Mouse (Mus musculus) neural tube, embryonic 13.5 days (tissue): Measurements from ENCODE around the gene Masp2. TPM values are rescaled to one million over a fixed set of nuclear protein-coding genes. Genes with fewer than 3 reads are reported as not detected.

Experiments
- ATAC-seq: fragments of 200-750 bp; cut with Nextera tagmentation; 2 replicates; pipeline ENCODE4 v1.8.0; 2017; ENCODE audit warnings: low read depth, mild to moderate bottlenecking, moderate TSS enrichment, moderate library complexity
- H3K27ac ChIP-seq: fragments of 300-500 bp; sonication (generic); replicated peaks from 2 replicates; pipeline ENCODE4 v1.5.1; 2015; ENCODE audit warnings: moderate library complexity, mild to moderate bottlenecking, inconsistent platforms
- H3K27me3 ChIP-seq: fragments of 300-500 bp; sonication (generic); 2 replicates; pipeline ENCODE4 v1.6.1; 2015; ENCODE audit warnings: mild to moderate bottlenecking, inconsistent platforms
- H3K36me3 ChIP-seq: fragments of 300-500 bp; sonication (generic); 2 replicates; pipeline ENCODE4 v1.6.1; 2015; ENCODE audit warnings: mild to moderate bottlenecking, inconsistent platforms
- H3K4me1 ChIP-seq: fragments of 300-500 bp; sonication (generic); replicated peaks from 2 replicates; pipeline ENCODE4 v1.6.1; 2015; ENCODE audit warnings: inconsistent platforms
- H3K4me2 ChIP-seq: fragments of 300-500 bp; sonication (generic); 2 replicates; pipeline ENCODE4 v1.6.1; 2015; ENCODE audit warnings: inconsistent platforms, mild to moderate bottlenecking, moderate library complexity
- H3K4me3 ChIP-seq: fragments of 300-500 bp; sonication (generic); 2 replicates; pipeline ENCODE4 v1.5.1; 2015; ENCODE audit warnings: mild to moderate bottlenecking, inconsistent platforms
- H3K9ac ChIP-seq: fragments of 300-500 bp; sonication (generic); 2 replicates; pipeline ENCODE4 v1.6.1; 2015; ENCODE audit warnings: moderate library complexity, mild to moderate bottlenecking, inconsistent platforms
- H3K9me3 ChIP-seq: fragments of 300-500 bp; sonication (generic); 2 replicates; pipeline ENCODE4 v1.6.1; 2016; ENCODE audit warnings: inconsistent platforms
- WGBS: fragments of 180-500 bp; shearing (Covaris S2); methylation state at CpG from one replicate; pipeline ENCODE4 v1.1.7; 2015; 5-methylcytosine and 5-hydroxymethylcytosine counted together
- polyA plus RNA-seq: library from polyadenylated mRNA; unstranded; fragments of >200 nt; fragmentation: Nextera tagmentation; extraction: Ambion mirVana; gene quantifications from 2 replicates; pipeline ENCODE4 v1.2.1, GENCODE M21; 2015

Gene Masp2
- polyA plus RNA-seq, 1 experiment from 2014 or later: 1.1 TPM

DNA sequence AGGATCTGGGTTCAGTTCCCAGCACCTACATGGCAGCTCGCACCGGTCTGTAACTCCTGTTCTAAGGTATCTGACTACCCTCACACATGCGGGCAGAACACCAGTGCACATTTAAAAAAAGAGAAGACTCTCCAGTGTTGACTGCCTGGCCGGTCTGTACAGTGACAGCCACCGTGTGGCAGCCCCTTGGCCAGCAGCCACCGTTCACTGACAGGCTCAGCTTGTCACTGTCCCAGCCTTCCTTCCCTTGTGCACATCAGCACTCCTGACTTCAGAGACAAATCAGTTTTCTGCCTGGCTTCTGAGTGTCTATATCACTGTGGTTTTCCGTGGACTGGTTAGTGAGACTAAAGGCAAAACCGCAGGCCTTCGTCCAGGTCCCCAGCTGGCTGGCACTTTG, 13.6 kb upstream of the Masp2 start:
- Histone ChIP-seq H3K4me2 (no peak overlapping the region), H3K4me3 (no peak overlapping the region), H3K27ac (no peak overlapping the region), H3K36me3 (peaks cover 8% of the 10 kb centered on the region), H3K4me1 (peaks cover 19% of the 10 kb centered on the region), H3K9me3 (no peaks in the 10 kb centered on the region), H3K9ac (peak overlapping the region; percentile 22; the same call in 1 of the 2 replicates), H3K27me3 (no peaks in the 10 kb centered on the region)
- ATAC-seq: no peak
- 82% methylated on average over 9 of the region's 9 CpGs for WGBS

GRCm38 (mm10) chr4:148589565-148589964, 12.8 kb upstream of the Masp2 start:
- Histone ChIP-seq H3K27ac (no peak overlapping the region), H3K27me3 (no peaks in the 10 kb centered on the region), H3K9ac (no peak overlapping the region), H3K4me3 (no peak overlapping the region), H3K9me3 (no peaks in the 10 kb centered on the region), H3K4me1 (peaks cover 19% of the 10 kb centered on the region), H3K36me3 (peaks cover 16% of the 10 kb centered on the region), H3K4me2 (no peak overlapping the region)
- WGBS: 53% methylated on average over 7 of the region's 8 CpGs
- no peak for ATAC-seq

DNA sequence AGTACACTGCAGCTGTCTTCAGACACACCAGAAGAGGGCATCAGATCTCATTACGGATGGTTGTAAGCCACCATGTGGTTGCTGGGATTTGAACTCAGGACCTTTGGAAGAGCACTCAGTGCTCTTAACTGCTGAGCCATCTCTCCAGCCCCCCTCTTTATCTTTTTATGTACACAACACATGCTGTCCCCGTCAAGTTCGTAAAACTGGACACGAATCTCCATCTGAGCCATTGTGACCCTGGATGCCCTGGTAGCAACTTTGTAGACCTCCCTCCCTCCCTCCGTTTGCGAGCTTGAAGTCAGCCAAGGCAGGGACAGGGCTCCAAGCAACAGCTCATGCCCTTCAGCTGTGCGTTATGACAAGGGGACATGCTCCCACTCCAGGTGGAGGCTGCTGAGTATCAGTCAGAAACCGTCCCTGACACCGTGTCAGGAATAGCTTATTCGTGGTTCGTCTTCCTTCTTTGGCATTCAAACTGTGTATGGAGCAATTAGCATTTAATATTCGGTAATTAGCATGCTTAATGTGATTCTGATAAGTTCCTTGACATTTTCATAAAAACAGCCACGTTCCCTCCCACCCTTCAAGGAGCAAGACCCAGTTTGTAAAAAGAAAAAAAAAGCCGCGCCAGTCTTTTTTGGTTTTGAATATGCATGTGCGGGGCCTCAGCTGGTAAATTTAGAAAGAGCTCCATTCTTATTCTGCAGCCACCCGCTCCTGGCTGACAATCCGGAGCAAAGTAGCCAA, 11.8 kb upstream of the Masp2 start:
- peaks cover 19% of the 10 kb centered on the region for H3K4me1 ChIP-seq
- H3K4me3 ChIP-seq: peak overlapping the region; percentile 90
- H3K27me3 ChIP-seq: no peaks in the 10 kb centered on the region
- H3K4me2 ChIP-seq: peak overlapping the region; percentile 87
- 0 out of 2 replicates have a peak, but pooled peaks have one; percentile 12 for ATAC-seq
- peaks cover 26% of the 10 kb centered on the region for H3K36me3 ChIP-seq
- 7% methylated on average over 18 of the region's 18 CpGs for WGBS
- H3K9me3 ChIP-seq: no peaks in the 10 kb centered on the region
- peak overlapping the region; percentile 67 for H3K9ac ChIP-seq
- peak overlapping the region; percentile 82 for H3K27ac ChIP-seq

DNA sequence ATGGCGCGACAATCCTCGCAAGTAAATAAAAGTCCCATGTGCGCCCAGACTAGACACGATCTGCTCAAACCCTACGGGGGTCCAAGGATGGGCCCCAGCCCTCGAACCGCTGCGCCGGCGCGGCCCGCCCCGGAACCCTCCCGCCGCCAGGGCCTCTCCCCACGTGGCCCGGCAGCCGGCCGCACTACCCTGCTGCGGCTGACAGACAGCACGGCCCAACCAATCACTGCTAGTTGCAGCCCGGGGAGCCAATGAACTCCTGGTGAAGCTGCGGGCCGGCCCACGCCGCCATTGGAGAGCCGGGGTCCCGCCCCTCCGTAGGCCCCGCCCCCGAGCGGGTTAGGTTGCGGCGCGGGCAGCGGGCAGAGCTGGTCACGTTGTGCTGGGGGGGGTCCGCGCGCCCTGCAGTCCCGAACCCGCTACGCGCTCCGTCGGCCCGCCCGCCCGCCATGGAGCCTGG, 11.2 kb upstream of the Masp2 start, which contains the start of gene Srm:
TSS of gene Srm (plus strand) at position 333 of the 460 bp plus-strand sequence.
- under 1% methylated on average over 30 of the region's 50 CpGs for WGBS
- Histone ChIP-seq H3K36me3 (peaks cover 32% of the 10 kb centered on the region), H3K27ac (peak within 1 kb of the TSS; percentile 82), H3K4me2 (peak within 1 kb of the TSS; percentile 87), H3K27me3 (no peaks in the 10 kb centered on the region), H3K9ac (peak within 1 kb of the TSS; percentile 89), H3K4me1 (peaks cover 19% of the 10 kb centered on the region), H3K4me3 (peak within 1 kb of the TSS; percentile 90), H3K9me3 (no peaks in the 10 kb centered on the region)
- ATAC-seq: peak; percentile 99

DNA sequence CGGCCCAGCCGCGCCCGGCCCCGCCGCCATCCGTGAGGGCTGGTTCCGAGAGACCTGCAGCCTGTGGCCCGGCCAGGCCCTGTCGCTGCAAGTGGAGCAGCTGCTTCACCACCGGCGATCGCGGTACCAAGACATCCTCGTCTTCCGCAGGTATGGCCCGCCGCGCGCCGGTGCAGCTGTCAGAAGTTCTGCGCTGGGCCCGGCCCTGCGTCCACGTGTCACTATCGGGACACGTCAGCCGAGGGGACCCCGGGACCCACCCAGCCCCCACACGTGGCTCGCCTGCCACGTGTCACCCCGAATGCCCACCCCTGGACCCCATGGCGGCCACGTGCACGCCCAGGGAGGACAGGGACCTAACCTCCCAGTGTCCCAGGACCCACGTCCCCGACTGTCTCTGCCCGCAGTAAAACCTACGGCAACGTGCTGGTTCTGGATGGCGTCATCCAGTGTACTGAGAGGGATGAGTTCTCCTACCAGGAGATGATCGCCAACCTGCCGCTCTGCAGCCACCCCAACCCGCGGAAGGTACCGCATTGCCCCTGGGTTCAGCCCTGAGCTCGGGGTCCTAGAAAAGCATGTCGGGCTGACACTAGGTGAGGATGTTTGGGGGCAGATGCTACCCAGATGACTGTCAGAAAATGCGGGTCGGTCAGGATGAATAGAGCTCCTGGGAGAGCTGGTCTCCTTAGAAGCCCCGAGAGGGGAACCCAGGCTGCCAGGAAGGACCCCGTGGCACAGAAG, 10.5 kb upstream of the Masp2 start:
- Histone ChIP-seq H3K27ac (peak overlapping the region; percentile 67), H3K9ac (peak overlapping the region; percentile 89), H3K4me1 (peaks cover 19% of the 10 kb centered on the region), H3K36me3 (peaks cover 38% of the 10 kb centered on the region), H3K4me3 (peak overlapping the region; percentile 90), H3K4me2 (peak overlapping the region; percentile 87), H3K27me3 (no peaks in the 10 kb centered on the region), H3K9me3 (no peaks in the 10 kb centered on the region)
- WGBS: under 1% methylated on average over 51 of the region's 53 CpGs
- peak; percentile 71 for ATAC-seq

DNA sequence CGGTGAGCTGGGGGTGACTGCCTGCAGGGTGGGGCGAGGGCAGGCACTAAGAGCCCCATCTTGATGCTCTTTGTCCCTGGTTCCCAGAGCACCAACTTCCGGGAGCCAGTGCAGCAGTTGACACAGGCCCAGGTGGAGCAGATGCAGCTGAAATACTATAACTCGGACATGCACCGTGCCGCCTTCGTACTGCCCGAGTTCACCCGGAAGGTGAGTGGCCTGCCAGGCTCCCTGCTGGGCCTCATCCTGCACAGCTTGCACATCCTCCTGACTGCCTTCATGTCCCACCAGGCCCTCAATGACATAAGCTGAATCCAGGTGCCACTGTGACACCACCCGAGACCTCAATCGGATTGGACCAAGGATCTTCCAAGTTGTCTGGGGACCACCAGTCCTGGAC, 8.4 kb upstream of the Masp2 start:
- H3K27ac ChIP-seq: no peak overlapping the region
- no peak overlapping the region for H3K4me2 ChIP-seq
- H3K4me3 ChIP-seq: no peak overlapping the region
- WGBS: 95% methylated on average over 11 of the region's 11 CpGs
- H3K36me3 ChIP-seq: peaks cover 59% of the 10 kb centered on the region
- H3K27me3 ChIP-seq: no peaks in the 10 kb centered on the region
- H3K9ac ChIP-seq: no peak overlapping the region
- no peaks in the 10 kb centered on the region for H3K9me3 ChIP-seq
- H3K4me1 ChIP-seq: peaks cover 19% of the 10 kb centered on the region
- ATAC-seq: no peak

- Histone ChIP-seq H3K9me3 (no peaks in the 10 kb centered on the region), H3K9ac (no peak overlapping the region), H3K36me3 (peaks cover 65% of the 10 kb centered on the region), H3K27ac (no peak overlapping the region), H3K4me3 (no peak overlapping the region), H3K4me1 (peaks cover 14% of the 10 kb centered on the region), H3K27me3 (no peaks in the 10 kb centered on the region), H3K4me2 (no peak overlapping the region)
- WGBS: 85% methylated on average over 6 of the region's 6 CpGs
- ATAC-seq: no peak
Observed at GRCm38 (mm10) chr4:148595916-148596315, 6.4 kb upstream of the Masp2 start.

GRCm38 (mm10) chr4:148596731-148597130, 5.6 kb upstream of the Masp2 start:
- Histone ChIP-seq H3K36me3 (peaks cover 65% of the 10 kb centered on the region), H3K4me2 (no peak overlapping the region), H3K27ac (no peak overlapping the region), H3K27me3 (no peaks in the 10 kb centered on the region), H3K9me3 (no peaks in the 10 kb centered on the region), H3K4me3 (no peak overlapping the region), H3K4me1 (peaks cover 14% of the 10 kb centered on the region), H3K9ac (no peak overlapping the region)
- WGBS: 98% methylated on average over 3 of the region's 3 CpGs
- no peak for ATAC-seq

- ATAC-seq: no peak
- WGBS: 96% methylated on average over 12 of the region's 12 CpGs
- Histone ChIP-seq H3K9ac (no peak overlapping the region), H3K27ac (no peak overlapping the region), H3K27me3 (no peaks in the 10 kb centered on the region), H3K4me2 (no peak overlapping the region), H3K4me1 (no peaks in the 10 kb centered on the region), H3K9me3 (no peaks in the 10 kb centered on the region), H3K4me3 (no peak overlapping the region), H3K36me3 (peaks cover 56% of the 10 kb centered on the region)
Observed at GRCm38 (mm10) chr4:148598826-148599225, 3.5 kb upstream of the Masp2 start.

DNA sequence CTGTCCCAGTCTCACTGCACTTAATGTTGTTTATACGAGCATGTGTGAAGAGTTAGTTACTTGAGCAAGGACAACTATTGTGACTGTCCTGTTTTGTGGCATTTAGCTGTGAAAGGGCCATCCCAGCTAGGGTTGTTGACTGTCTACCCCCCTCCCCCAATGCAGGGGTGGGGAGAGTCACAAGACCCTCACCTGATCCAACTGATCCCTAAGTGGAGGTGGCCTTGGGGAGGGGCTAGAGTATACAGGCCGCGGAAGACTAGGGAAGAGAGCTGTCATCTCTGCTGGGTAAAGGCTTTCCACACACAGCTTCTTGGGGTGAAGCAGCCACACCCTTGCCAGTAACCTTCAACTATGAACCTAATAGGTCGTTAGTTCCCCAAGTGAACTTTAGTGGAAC, 2.0 kb upstream of the Masp2 start:
- peaks cover 41% of the 10 kb centered on the region for H3K36me3 ChIP-seq
- no peaks in the 10 kb centered on the region for H3K9me3 ChIP-seq
- 94% methylated on average over 4 of the region's 4 CpGs for WGBS
- no peaks in the 10 kb centered on the region for H3K4me1 ChIP-seq
- H3K27me3 ChIP-seq: no peaks in the 10 kb centered on the region
- H3K27ac ChIP-seq: no peak overlapping the region
- ATAC-seq: no peak
- H3K9ac ChIP-seq: no peak overlapping the region
- no peak overlapping the region for H3K4me2 ChIP-seq
- no peak overlapping the region for H3K4me3 ChIP-seq

- Histone ChIP-seq H3K27me3 (no peaks in the 10 kb centered on the region), H3K9me3 (no peaks in the 10 kb centered on the region), H3K9ac (no peak overlapping the region), H3K36me3 (peaks cover 26% of the 10 kb centered on the region), H3K4me1 (no peaks in the 10 kb centered on the region), H3K4me3 (no peak overlapping the region), H3K27ac (no peak overlapping the region), H3K4me2 (no peak overlapping the region)
- WGBS: 84% methylated on average over 4 of the region's 4 CpGs
- ATAC-seq: no peak
Observed at GRCm38 (mm10) chr4:148601871-148602270, 483 bp upstream of the Masp2 start.

DNA sequence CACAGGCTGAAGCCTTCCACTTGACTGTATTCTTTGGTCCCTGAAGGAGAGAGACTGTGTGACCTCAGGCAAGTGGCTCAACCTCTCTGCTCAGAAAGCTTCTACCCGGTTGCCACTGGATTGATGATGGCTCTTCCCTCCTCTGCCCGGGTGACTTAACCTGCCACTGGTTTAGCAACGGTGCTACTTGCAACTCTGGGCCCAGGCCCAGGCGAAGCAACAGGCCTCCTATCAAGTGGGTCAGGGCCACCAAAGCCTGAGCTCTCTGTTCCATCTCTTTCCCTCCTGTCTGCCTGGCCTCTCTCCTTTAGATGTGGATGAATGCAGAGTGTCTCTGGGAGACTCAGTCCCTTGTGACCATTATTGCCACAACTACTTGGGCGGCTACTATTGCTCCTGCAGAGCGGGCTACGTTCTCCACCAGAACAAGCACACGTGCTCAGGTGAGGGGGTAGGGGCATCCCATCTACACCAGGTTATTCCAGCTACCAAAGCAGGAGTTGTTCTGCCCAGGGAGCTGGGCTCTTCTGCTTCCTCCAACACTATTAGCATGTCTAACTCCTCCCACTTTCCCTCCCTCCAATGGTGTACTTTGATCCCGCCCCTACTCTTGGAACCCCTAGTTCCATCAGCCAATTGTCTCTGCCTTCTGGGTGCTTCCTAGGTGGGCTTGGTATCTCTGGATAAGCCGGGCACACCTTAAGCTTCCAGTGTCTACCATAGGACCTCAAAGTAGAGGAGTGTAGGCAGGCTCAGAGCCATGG, 1.2 kb downstream of the Masp2 start:
- peaks cover 16% of the 10 kb centered on the region for H3K36me3 ChIP-seq
- no peaks in the 10 kb centered on the region for H3K27me3 ChIP-seq

More for the DNA sequence above, 1.2 kb downstream of the Masp2 start:
- Histone ChIP-seq H3K9me3 (no peaks in the 10 kb centered on the region), H3K4me1 (no peaks in the 10 kb centered on the region), H3K4me3 (no peak overlapping the region), H3K27ac (no peak overlapping the region), H3K4me2 (no peak overlapping the region), H3K9ac (no peak overlapping the region)
- peak; percentile 17; the same call in 1 of the 2 replicates for ATAC-seq
- WGBS: 70% methylated on average over 10 of the region's 10 CpGs
